Mouse (Mus musculus) liver, postnatal 0 days (tissue): ENCODE measurements around the gene Slc7a7. TPM values are rescaled to one million over a fixed set of nuclear protein-coding genes. Genes with fewer than 3 reads are reported as not detected.

Experiments used
- ATAC-seq: fragments of 200-750 bp; cut with Nextera tagmentation; 2 replicates; pipeline ENCODE4 v1.8.0; 2017; ENCODE audit warnings: mild to moderate bottlenecking, moderate library complexity
- DNase-seq: peaks from one replicate; pipeline ENCODE4 v3.0.0-alpha.2; 2016
- H3K27ac ChIP-seq: fragments of 300-500 bp; sonication (generic); 2 replicates; pipeline ENCODE4 v1.5.1; 2014; ENCODE audit warnings: antibody characterized with exemption, moderate library complexity, mild to moderate bottlenecking, low read depth
- H3K27me3 ChIP-seq: fragments of 300-500 bp; sonication (generic); 2 replicates; pipeline ENCODE4 v1.6.1; 2014; ENCODE audit warnings: low read length, control low read depth, mixed read lengths; ENCODE audit not compliant: insufficient read depth
- H3K36me3 ChIP-seq: fragments of 300-500 bp; sonication (generic); replicated peaks from 2 replicates; pipeline ENCODE4 v1.6.1; 2014; ENCODE audit warnings: mild to moderate bottlenecking, control low read depth, low read length, moderate library complexity, mixed read lengths; ENCODE audit not compliant: insufficient read depth
- H3K4me1 ChIP-seq: fragments of 300-500 bp; sonication (generic); 2 replicates; pipeline ENCODE4 v1.6.1; 2014; ENCODE audit warnings: antibody characterized with exemption, mild to moderate bottlenecking, control low read depth; ENCODE audit not compliant: insufficient read depth
- H3K4me2 ChIP-seq: fragments of 300-500 bp; sonication (generic); 2 replicates; pipeline ENCODE4 v1.6.1; 2014; ENCODE audit warnings: low read depth, mild to moderate bottlenecking, low read length, moderate library complexity, mixed read lengths
- H3K4me3 ChIP-seq: fragments of 300-500 bp; sonication (generic); 2 replicates; pipeline ENCODE4 v1.5.1; 2014; ENCODE audit warnings: low read depth, low read length
- H3K9ac ChIP-seq: fragments of 300-500 bp; sonication (generic); replicated peaks from 2 replicates; pipeline ENCODE4 v1.6.1; 2014; ENCODE audit warnings: mild to moderate bottlenecking, moderate library complexity
- H3K9me3 ChIP-seq: fragments of 300-500 bp; sonication (generic); 2 replicates; pipeline ENCODE4 v1.6.1; 2016; ENCODE audit warnings: mild to moderate bottlenecking, control low read depth, low read length, mixed read lengths
- CTCF ChIP-seq: sonication (generic); IDR thresholded peaks from 2 replicates; pipeline ENCODE4 v1.5.1; 2016; ENCODE audit warnings: antibody characterized with exemption, low read depth
- EP300 ChIP-seq: IDR thresholded peaks from 2 replicates; pipeline ENCODE4 v1.6.1; 2016; ENCODE audit warnings: antibody characterized with exemption, low read depth, mild to moderate bottlenecking
- WGBS: fragments of 180-500 bp; shearing (Covaris S2); extraction: QIAGEN DNeasy Blood & Tissue Kit; methylation state at CpG from one replicate; pipeline ENCODE4 v1.1.7; 2014; ENCODE audit not compliant: insufficient replicate concordance; 5-methylcytosine and 5-hydroxymethylcytosine counted together
- polyA plus RNA-seq: library from polyadenylated mRNA; unstranded; fragments of >200 nt; fragmentation: Nextera tagmentation; extraction: Ambion mirVana; gene quantifications from 2 replicates; pipeline ENCODE4 v1.2.1, GENCODE M21; 2015

The Slc7a7 gene
- polyA plus RNA-seq, 1 experiment from 2014 or later = 5.1 TPM

DNA sequence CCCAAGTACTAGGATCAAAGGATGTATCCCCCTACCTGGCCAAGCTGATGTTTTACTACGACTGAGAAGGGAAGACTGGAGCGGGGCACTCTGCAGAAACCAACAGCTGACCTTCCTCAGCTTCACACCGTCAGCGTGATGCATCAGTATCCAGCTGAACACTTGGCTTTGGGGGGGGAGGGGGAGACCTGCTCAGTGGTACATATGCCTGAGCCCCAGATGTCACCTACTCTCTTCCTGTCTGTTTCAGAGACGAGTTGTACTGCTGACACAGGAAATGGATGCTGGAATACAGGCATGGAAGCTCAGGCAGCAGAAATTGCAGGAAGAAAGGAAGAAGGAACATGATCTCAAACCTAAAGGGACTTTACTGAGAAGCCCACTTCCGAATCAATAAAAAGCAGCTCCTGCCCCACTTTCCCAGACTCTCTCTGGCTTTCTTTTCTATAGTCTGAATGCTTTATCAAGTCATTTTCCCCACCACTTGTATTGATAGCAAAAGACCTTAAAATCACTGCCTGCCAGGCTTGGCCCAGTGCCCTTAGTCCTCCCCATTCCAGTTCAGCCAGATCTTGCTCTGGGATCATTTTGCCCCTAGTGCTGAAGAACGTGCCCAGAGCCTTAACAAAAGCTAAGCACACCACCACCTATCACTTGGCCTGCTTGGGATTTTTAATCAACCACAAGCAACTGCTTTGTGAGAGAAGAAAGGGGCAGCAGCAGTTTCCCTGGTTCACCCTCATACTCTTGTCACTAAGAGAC, 11.9 kb upstream of the Slc7a7 start:
- Histone ChIP-seq H3K4me3 (no peak overlapping the region), H3K27ac (peak overlapping the region; percentile 92), H3K9me3 (no peaks in the 10 kb centered on the region), H3K9ac (no peak overlapping the region), H3K27me3 (peaks cover 6% of the 10 kb centered on the region; the same call in 1 of the 2 replicates), H3K4me1 (peaks cover 71% of the 10 kb centered on the region), H3K36me3 (peaks cover 4% of the 10 kb centered on the region), H3K4me2 (no peak overlapping the region; the same call in 1 of the 2 replicates)
- WGBS = 49% methylated on average over 7 of the region's 7 CpGs
- DNase-seq (no peak), ATAC-seq (no peak)
- TF ChIP-seq CTCF (no peak), EP300 (no peak)

- TF ChIP-seq CTCF (no peak), EP300 (no peak)
- Histone ChIP-seq H3K27me3 (peaks cover 6% of the 10 kb centered on the region; the same call in 1 of the 2 replicates), H3K4me1 (peaks cover 71% of the 10 kb centered on the region), H3K4me3 (no peak overlapping the region), H3K36me3 (peaks cover 4% of the 10 kb centered on the region), H3K27ac (no peak overlapping the region), H3K4me2 (no peak overlapping the region), H3K9me3 (no peaks in the 10 kb centered on the region), H3K9ac (no peak overlapping the region)
- whole genome bisulfite sequencing = 83% methylated on average over 5 of the region's 5 CpGs
- DNase-seq (no peak), ATAC-seq (no peak)
Measured at GRCm38 (mm10) chr14:54428421-54428820, 10.8 kb upstream of the Slc7a7 start.

GRCm38 (mm10) chr14:54427696-54428095, 10.1 kb upstream of the Slc7a7 start:
- Histone ChIP-seq H3K27me3 (peaks cover 6% of the 10 kb centered on the region; the same call in 1 of the 2 replicates), H3K9me3 (no peaks in the 10 kb centered on the region), H3K9ac (no peak overlapping the region), H3K4me3 (peak overlapping the region; percentile 77), H3K36me3 (peaks cover 4% of the 10 kb centered on the region), H3K4me2 (peak overlapping the region; percentile 94), H3K4me1 (peaks cover 64% of the 10 kb centered on the region), H3K27ac (no peak overlapping the region)
- TF ChIP-seq EP300 = no peak
- TF ChIP-seq CTCF = no peak
- DNase-seq (no peak), ATAC-seq (no peak)
- 79% methylated on average over 7 of the region's 7 CpGs for WGBS

DNA sequence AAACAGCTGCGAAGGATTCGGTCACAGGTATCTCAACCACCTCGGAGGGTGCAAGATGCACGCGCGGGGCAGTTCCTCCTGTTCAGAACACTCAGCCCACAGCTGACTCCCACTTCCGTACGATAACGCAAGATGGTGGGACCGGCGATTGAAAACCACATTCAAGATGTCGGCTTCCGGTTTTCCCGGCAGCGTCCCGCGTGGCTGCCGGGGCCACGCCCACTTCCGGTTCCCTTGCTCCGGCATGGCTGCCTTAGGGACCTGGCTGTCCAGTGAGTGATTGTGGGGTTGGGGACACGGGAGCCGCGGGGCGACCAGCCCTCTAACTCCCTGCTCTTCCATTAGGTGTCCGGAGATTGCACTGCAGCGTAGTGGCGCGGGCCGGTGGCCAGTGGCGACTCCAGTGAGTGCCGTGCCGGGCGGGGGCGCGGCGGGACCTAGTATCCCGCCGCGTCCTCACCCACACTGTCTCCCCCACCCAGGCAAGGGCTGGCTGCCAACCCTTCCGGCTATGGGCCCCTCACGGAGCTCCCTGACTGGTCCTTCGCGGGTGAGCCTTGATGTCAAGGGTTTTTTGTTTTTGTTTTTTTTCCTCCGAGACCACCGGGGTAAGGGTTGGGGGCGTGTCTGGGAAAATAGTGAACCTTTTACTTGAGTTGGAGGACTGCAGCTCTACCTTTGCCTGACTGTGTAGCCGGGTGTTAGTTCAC, 9.3 kb upstream of the Slc7a7 start, which contains the start of gene Mrpl52:
Mrpl52 (plus strand) TSS at position 221 of the 710 bp plus-strand sequence.
- peaks cover 1% of the 10 kb centered on the region; the same call in 1 of the 2 replicates for H3K27me3 ChIP-seq
- H3K9ac ChIP-seq = peak within 1 kb of the TSS; percentile 81
- H3K9me3 ChIP-seq = no peaks in the 10 kb centered on the region
- peaks cover 58% of the 10 kb centered on the region for H3K4me1 ChIP-seq
- ATAC-seq = peak; percentile 77
- peak within 1 kb of the TSS; percentile 87 for H3K27ac ChIP-seq
- peak within 1 kb of the TSS; percentile 77 for H3K4me3 ChIP-seq
- H3K36me3 ChIP-seq = peaks cover 4% of the 10 kb centered on the region
- WGBS = under 1% methylated on average over 48 of the region's 48 CpGs
- peak; percentile 94 for DNase-seq
- H3K4me2 ChIP-seq = peak within 1 kb of the TSS; percentile 94
- TF ChIP-seq EP300 (peak; percentile 79), CTCF (no peak)

- Histone ChIP-seq H3K9me3 (no peaks in the 10 kb centered on the region), H3K9ac (peak overlapping the region; percentile 81), H3K27me3 (no peaks in the 10 kb centered on the region), H3K27ac (peak overlapping the region; percentile 87), H3K36me3 (peaks cover 4% of the 10 kb centered on the region), H3K4me2 (peak overlapping the region; percentile 94), H3K4me3 (peak overlapping the region; percentile 77), H3K4me1 (peaks cover 54% of the 10 kb centered on the region)
- ATAC-seq = peak; percentile 33
- 28% methylated on average over 14 of the region's 14 CpGs for WGBS
- no peak for DNase-seq
- no peak for TF ChIP-seq CTCF
- TF ChIP-seq EP300 = no peak
Measured at GRCm38 (mm10) chr14:54426003-54426688, 8.6 kb upstream of the Slc7a7 start.
